Mouse (Mus musculus) midbrain, embryonic 16.5 days (tissue): ENCODE data around the gene H2-Ob. TPM values are rescaled to one million over a fixed set of nuclear protein-coding genes. Genes with fewer than 3 reads are reported as not detected.
A peak's percentile ranks its signal among the peaks of the same experiment; 100 is the strongest.
"Not testable (repeated sequence)": the region's sequence is repeated elsewhere in the genome, so short reads cannot be mapped to it uniquely, and the experiment has no call there.

Experiments
- ATAC-seq: fragments of 200-750 bp; cut with Nextera tagmentation; 2 replicates; pipeline ENCODE4 v1.8.0; 2017; ENCODE audit warnings: moderate TSS enrichment
- H3K27ac ChIP-seq: fragments of 300-500 bp; sonication (generic); 2 replicates; pipeline ENCODE4 v1.5.1; 2014; ENCODE audit warnings: mild to moderate bottlenecking, low read length, mixed read lengths
- H3K27me3 ChIP-seq: fragments of 300-500 bp; sonication (generic); 2 replicates; pipeline ENCODE4 v1.6.1; 2014; ENCODE audit warnings: low read depth, low read length, mixed read lengths; ENCODE audit not compliant: control insufficient read depth, insufficient read depth
- H3K36me3 ChIP-seq: fragments of 300-500 bp; sonication (generic); 2 replicates; pipeline ENCODE4 v1.6.1; 2014; ENCODE audit warnings: mild to moderate bottlenecking, low read length, moderate library complexity, mixed read lengths; ENCODE audit not compliant: control insufficient read depth, insufficient read depth
- H3K4me1 ChIP-seq: fragments of 300-500 bp; sonication (generic); 2 replicates; pipeline ENCODE4 v1.6.1; 2014; ENCODE audit warnings: mild to moderate bottlenecking, low read length, mixed read lengths; ENCODE audit not compliant: control insufficient read depth, insufficient read depth
- H3K4me2 ChIP-seq: fragments of 300-500 bp; sonication (generic); 2 replicates; pipeline ENCODE4 v1.6.1; 2014; ENCODE audit warnings: mild to moderate bottlenecking, low read length, mixed read lengths
- H3K4me3 ChIP-seq: fragments of 300-500 bp; sonication (generic); 2 replicates; pipeline ENCODE4 v1.5.1; 2014; ENCODE audit warnings: low read depth, mild to moderate bottlenecking, low read length, moderate library complexity, mixed read lengths
- H3K9ac ChIP-seq: fragments of 300-500 bp; sonication (generic); 2 replicates; pipeline ENCODE4 v1.6.1; 2014; ENCODE audit warnings: low read depth, low read length, mixed read lengths
- H3K9me3 ChIP-seq: fragments of 300-500 bp; sonication (generic); replicated peaks from 2 replicates; pipeline ENCODE4 v1.6.1; 2014; ENCODE audit warnings: mild to moderate bottlenecking, low read length, mixed read lengths; ENCODE audit not compliant: control insufficient read depth, poor library complexity, severe bottlenecking
- WGBS: fragments of 180-500 bp; shearing (Covaris S2); extraction: QIAGEN DNeasy Blood & Tissue Kit; methylation state at CpG from one replicate; pipeline ENCODE4 v1.1.7; 2014; 5-methylcytosine and 5-hydroxymethylcytosine counted together
- polyA plus RNA-seq: library from polyadenylated mRNA; unstranded; fragments of >200 nt; fragmentation: Nextera tagmentation; extraction: Ambion mirVana; gene quantifications from 2 replicates; pipeline ENCODE4 v1.2.1, GENCODE M21; 2015

The H2-Ob gene
- polyA plus RNA-seq, 1 experiment from 2014 or later = 0.40 TPM

DNA sequence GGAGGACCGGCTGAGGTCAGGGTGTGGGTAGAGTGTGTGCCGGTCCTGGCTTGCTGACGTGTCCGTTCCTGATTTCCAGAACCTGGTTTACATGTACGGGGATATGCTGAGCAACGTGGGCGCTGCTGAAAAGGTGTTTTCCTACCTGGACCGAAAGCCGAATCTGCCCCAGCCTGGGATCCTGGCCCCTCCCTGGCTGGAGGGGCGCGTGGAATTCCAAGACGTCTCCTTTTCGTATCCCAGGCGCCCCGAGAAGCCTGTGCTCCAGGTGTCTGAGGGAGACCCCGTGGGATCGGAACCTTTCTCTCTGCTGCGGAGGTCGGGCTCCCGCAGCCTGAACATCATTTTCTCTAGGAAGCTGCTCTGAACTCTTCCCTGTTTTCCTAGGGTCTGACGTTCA lies 24.8 kb upstream of the H2-Ob start:
- Histone ChIP-seq H3K9me3 (no peaks in the 10 kb centered on the region), H3K4me1 (no peaks in the 10 kb centered on the region), H3K4me2 (peak overlapping the region; percentile 40), H3K27me3 (peaks cover 29% of the 10 kb centered on the region), H3K4me3 (no peak overlapping the region), H3K9ac (no peak overlapping the region), H3K36me3 (no peaks in the 10 kb centered on the region), H3K27ac (no peak overlapping the region)
- ATAC-seq = no peak
- WGBS = 39% methylated on average over 21 of the region's 21 CpGs

- H3K4me1 ChIP-seq = no peaks in the 10 kb centered on the region
- H3K27me3 ChIP-seq = peaks cover 29% of the 10 kb centered on the region
- ATAC-seq = no peak
- H3K9me3 ChIP-seq = no peaks in the 10 kb centered on the region
- no peak overlapping the region for H3K4me3 ChIP-seq
- H3K9ac ChIP-seq = no peak overlapping the region
- H3K4me2 ChIP-seq = no peak overlapping the region
- no peaks in the 10 kb centered on the region for H3K36me3 ChIP-seq
- 87% methylated on average over 12 of the region's 12 CpGs for WGBS
- H3K27ac ChIP-seq = no peak overlapping the region
Observed at GRCm38 (mm10) chr17:34215176-34215575, 23.5 kb upstream of the H2-Ob start.

DNA sequence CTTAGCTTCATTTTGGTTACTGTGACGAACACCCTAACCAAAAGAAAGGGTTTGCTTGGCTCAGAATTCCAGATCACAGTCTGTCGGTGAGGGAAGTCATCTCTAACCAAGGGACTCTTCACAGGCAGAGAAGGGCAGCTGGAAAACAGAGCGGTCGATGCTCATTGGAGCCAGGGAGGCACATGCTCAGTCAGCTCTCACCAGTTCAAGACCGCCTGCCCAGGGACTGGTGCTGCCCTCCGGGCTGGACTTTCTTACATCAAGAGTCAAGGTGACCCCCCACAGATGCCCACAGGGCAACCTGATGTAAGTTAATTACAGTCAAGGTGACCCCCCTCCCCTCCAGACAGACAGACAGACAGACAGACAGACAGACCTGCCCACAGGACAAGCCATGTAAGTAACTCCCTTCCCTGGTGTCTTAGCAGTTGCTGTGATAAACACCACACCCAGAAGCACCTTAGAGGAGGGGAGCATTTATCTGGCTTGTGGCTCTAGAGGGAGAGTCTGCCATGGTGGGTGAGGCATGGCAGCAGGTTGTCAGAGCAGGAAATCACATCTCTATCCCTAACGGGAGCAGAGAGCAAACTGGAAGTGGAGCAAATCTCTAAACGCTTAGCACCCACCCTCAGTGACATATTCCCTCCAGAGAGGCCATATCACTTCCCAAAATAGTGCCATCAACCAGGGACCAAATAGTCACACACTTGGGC lies 21.3 kb upstream of the H2-Ob start:
- no peaks in the 10 kb centered on the region for H3K9me3 ChIP-seq
- H3K4me1 ChIP-seq = no peaks in the 10 kb centered on the region
- no peak overlapping the region for H3K27ac ChIP-seq
- H3K27me3 ChIP-seq = peaks cover 22% of the 10 kb centered on the region
- no peaks in the 10 kb centered on the region for H3K36me3 ChIP-seq
- H3K4me2 ChIP-seq = no peak overlapping the region
- H3K4me3 ChIP-seq = no peak overlapping the region
- 88% methylated on average over 8 of the region's 8 CpGs for WGBS
- no peak overlapping the region for H3K9ac ChIP-seq
- no peak for ATAC-seq

- Histone ChIP-seq H3K4me3 (no peak overlapping the region), H3K36me3 (no peaks in the 10 kb centered on the region), H3K4me2 (no peak overlapping the region), H3K9me3 (no peaks in the 10 kb centered on the region), H3K27ac (no peak overlapping the region), H3K9ac (no peak overlapping the region), H3K27me3 (peaks cover 19% of the 10 kb centered on the region), H3K4me1 (no peaks in the 10 kb centered on the region)
- ATAC-seq = no peak
- WGBS = 87% methylated on average over 5 of the region's 5 CpGs
Observed at GRCm38 (mm10) chr17:34217986-34218385, 20.7 kb upstream of the H2-Ob start.

DNA sequence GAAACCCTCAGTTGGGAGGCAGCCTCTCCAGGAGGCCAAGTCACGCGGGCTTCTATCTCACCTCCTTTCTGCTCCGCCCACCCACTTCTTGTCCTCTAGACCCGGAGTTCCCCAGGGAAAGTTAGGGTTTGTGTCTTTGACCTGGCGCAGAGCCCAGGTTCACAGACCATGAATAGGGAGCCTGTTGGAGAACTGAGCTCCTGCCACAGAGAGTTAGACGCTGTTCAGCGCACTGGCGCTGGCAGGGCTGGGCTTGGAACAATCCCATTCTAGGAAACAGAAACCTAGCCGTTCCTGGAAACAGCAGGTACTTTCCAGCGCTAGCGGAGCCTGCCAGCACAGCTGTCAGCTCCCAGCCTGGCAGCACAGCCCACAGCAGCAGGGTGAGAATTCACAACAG lies 20.0 kb upstream of the H2-Ob start:
- no peak for ATAC-seq
- Histone ChIP-seq H3K27ac (no peak overlapping the region), H3K9ac (no peak overlapping the region), H3K27me3 (peaks cover 17% of the 10 kb centered on the region), H3K4me1 (no peaks in the 10 kb centered on the region), H3K9me3 (no peaks in the 10 kb centered on the region), H3K4me2 (no peak overlapping the region), H3K4me3 (no peak overlapping the region), H3K36me3 (no peaks in the 10 kb centered on the region)
- WGBS = 76% methylated on average over 11 of the region's 11 CpGs

- H3K4me2 ChIP-seq, H3K9ac ChIP-seq, H3K27ac ChIP-seq, H3K4me3 ChIP-seq, ATAC-seq, H3K4me1 ChIP-seq, H3K9me3 ChIP-seq, H3K36me3 ChIP-seq: not testable (repeated sequence)
- peaks cover 13% of the 10 kb centered on the region for H3K27me3 ChIP-seq
- 88% methylated on average over 8 of the region's 11 CpGs for WGBS
Observed at GRCm38 (mm10) chr17:34219096-34219495, 19.6 kb upstream of the H2-Ob start.

GRCm38 (mm10) chr17:34219801-34220200 lies 18.9 kb upstream of the H2-Ob start:
- not testable (repeated sequence) for H3K9ac ChIP-seq, H3K36me3 ChIP-seq, ATAC-seq, H3K9me3 ChIP-seq, H3K4me1 ChIP-seq, H3K4me2 ChIP-seq, H3K27ac ChIP-seq, H3K27me3 ChIP-seq, H3K4me3 ChIP-seq
- WGBS = 96% methylated on average over 3 of the region's 7 CpGs

DNA sequence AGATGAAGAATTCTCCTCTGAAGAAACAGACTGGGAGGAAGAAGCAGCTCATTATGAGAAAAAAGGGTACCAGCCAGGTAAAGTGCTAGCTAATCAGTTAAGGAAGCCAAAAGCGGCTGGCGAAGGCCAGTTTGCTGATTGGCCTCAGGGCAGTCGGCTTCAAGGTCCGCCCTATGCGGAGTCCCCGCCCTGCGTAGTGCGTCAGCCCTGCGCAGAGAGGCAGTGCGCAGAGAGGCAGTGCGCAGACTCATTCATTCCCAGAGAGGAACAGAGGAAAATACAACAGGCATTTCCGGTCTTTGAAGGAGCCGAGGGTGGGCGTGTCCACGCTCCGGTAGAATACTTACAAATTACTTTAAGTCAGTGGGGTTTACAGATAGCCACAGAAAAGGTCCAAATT lies 18.3 kb upstream of the H2-Ob start:
- 100% methylated on average over 4 of the region's 16 CpGs for WGBS
- not testable (repeated sequence) for H3K27ac ChIP-seq

GRCm38 (mm10) chr17:34224816-34225215 lies 13.9 kb upstream of the H2-Ob start:
- H3K9ac ChIP-seq = no peak overlapping the region
- H3K4me2 ChIP-seq = no peak overlapping the region
- no peaks in the 10 kb centered on the region for H3K9me3 ChIP-seq
- H3K36me3 ChIP-seq = no peaks in the 10 kb centered on the region
- no peaks in the 10 kb centered on the region for H3K27me3 ChIP-seq
- no peak for ATAC-seq
- WGBS = 93% methylated on average over 3 of the region's 3 CpGs
- H3K27ac ChIP-seq = no peak overlapping the region
- H3K4me1 ChIP-seq = no peaks in the 10 kb centered on the region
- no peak overlapping the region for H3K4me3 ChIP-seq

More for the DNA sequence above, 18.3 kb upstream of the H2-Ob start:
- H3K9ac ChIP-seq, H3K27me3 ChIP-seq, H3K4me3 ChIP-seq, ATAC-seq, H3K9me3 ChIP-seq, H3K4me2 ChIP-seq, H3K4me1 ChIP-seq, H3K36me3 ChIP-seq: not testable (repeated sequence)
